Mouse (Mus musculus) heart, postnatal 0 days (tissue): ENCODE data around the gene Gm42715.

ENCODE experiments used
- CTCF ChIP-seq: IDR thresholded peaks from 2 replicates; pipeline ENCODE4 v1.5.1; 2016; ENCODE audit warnings: antibody characterized with exemption, control low read depth, low read depth
- EP300 ChIP-seq: IDR thresholded peaks from 2 replicates; pipeline ENCODE4 v1.6.1; 2016; ENCODE audit warnings: antibody characterized with exemption, low read depth

DNA sequence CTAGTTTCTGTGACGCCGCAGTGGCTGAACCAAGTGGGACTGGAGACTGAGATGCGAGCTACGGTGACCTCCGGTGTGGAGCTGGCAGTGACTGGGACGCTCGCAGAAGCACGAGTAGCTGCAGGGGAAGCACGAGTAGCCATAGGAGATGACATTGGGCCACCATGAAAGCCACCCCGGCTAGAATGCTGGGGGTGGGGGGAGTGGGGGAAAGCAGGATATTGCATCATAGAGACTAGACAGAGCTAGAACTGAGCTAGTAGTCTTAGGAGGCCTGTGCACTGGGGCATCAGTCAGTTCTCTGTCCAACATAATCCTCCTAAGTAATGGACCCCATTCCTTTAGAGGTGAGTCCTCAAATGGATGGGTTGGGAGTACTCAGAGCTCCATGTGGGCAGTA is 84.9 kb downstream of the Gm42715 start:
- TF ChIP-seq CTCF, result no peak
- TF ChIP-seq EP300, result no peak
